Mouse (Mus musculus) heart, postnatal 14 days (tissue): ENCODE data around the gene Rdx. TPM values are rescaled to one million over a fixed set of nuclear protein-coding genes. Genes with fewer than 3 reads are reported as not detected.

Source experiments
- DNase-seq, 2 experiments: peaks; one replicate each; pipeline ENCODE4 v3.0.0; 2021 to 2022
- intact Hi-C: fragments of 180-260 bp; cut with DNase I; formaldehyde crosslinking; loops from one replicate; pipeline ENCODE4 v1.15.1; 2025
- microRNA-seq, 2 experiments: library from miRNA; unstranded; fragments of <30 nt; microRNA quantifications; one replicate each; pipeline ENCODE4 v1.2.0; 2021 to 2022
- total RNA-seq, 2 experiments: library from RNA; stranded (reverse); gene quantifications; 2 replicates each; pipeline ENCODE4 v1.2.3; 2021

Gene Rdx
- total RNA-seq, 2 experiments from 2014 or later, result 94.3 to 96.8 TPM

GRCm38 (mm10) chr9:52103448-52104224, 56.7 kb downstream of the Rdx start:
- intact Hi-C loops, result no loop called here
- DNase-seq, result no peak

- no peak for DNase-seq
- intact Hi-C loops, result no loop called here
Measured at GRCm38 (mm10) chr9:52104225-52104615, 57.2 kb downstream of the Rdx start.

GRCm38 (mm10) chr9:52105423-52105822, 58.5 kb downstream of the Rdx start:
- DNase-seq, result no peak
- intact Hi-C loops, result no loop called here

GRCm38 (mm10) chr9:52107161-52107560, 60.2 kb downstream of the Rdx start:
- intact Hi-C loops, result no loop called here
- no peak for DNase-seq

- DNase-seq, result no peak
- intact Hi-C loops, result no loop called here
Measured at GRCm38 (mm10) chr9:52110738-52111137, 63.8 kb downstream of the Rdx start.

- DNase-seq, result no peak
- intact Hi-C loops, result no loop called here
Measured at GRCm38 (mm10) chr9:52113091-52113490, 66.1 kb downstream of the Rdx start.

- intact Hi-C loops, result no loop called here
- DNase-seq, result no peak
Measured at GRCm38 (mm10) chr9:52119212-52119611, 72.2 kb downstream of the Rdx start.

- intact Hi-C loops, result no loop called here
- DNase-seq, result no peak
Measured at GRCm38 (mm10) chr9:52125225-52125624, 78.3 kb downstream of the Rdx start.

GRCm38 (mm10) chr9:52130348-52130747, 83.4 kb downstream of the Rdx start:
- peak; percentile 28 to 38 for DNase-seq
- intact Hi-C loops, result loop anchor here (2.0 to 5.0 kb wide), 2 partner anchors 37 to 158 kb away; partner anchors contain the start of gene Zc3h12c

- intact Hi-C loops, result loop anchor here (5.0 kb wide), 1 partner anchor 35 kb away; the partner anchor contains the start of gene Zc3h12c
- DNase-seq, result no peak
Measured at GRCm38 (mm10) chr9:52132771-52133170, 85.8 kb downstream of the Rdx start.

Small RNA genes within 50 kb of the gene (microRNA-seq; reads per million reads assigned to microRNA genes)
- gene Gm27686, result 0 reads per million in 2 experiments
- 0 reads per million in 2 experiments for gene Mir6244

Other genes starting within 250 kb of the Rdx start
- gene Fdx1, start 83.6 kb upstream of the Rdx start, total RNA-seq, result 10 to 100 TPM; 98.1 to 99.2 TPM
- 1 to 10 TPM; 9.5 to 9.8 TPM for gene Zc3h12c, start 121.4 kb downstream of the Rdx start, total RNA-seq